ENCODE assay signal across 7 mouse cellular contexts in genomic region chr8:123137645-123138077, GRCm38 (mm10). TPM values are rescaled to one million over a fixed set of nuclear protein-coding genes. Genes with fewer than 3 reads are reported as not detected.
A peak's percentile ranks its signal among the peaks of the same experiment; 100 is the strongest.
DNase-seq lines count a peak whose midpoint lies in the region; ATAC-seq and TF ChIP-seq lines count a peak whose summit lies in the region.

No protein-coding gene starts in this region.

- peak; percentile 87 for DNase-seq in layer of hippocampus, adult 9-11 months
- peak; percentile 79 for DNase-seq in midbrain, postnatal 0 days (ENCODE audit: low spot score)
- no peak for DNase-seq in thymus, postnatal 25 days

- H3K27me3 ChIP-seq in neural tube, embryonic 12.5 days (replicated peaks), result 0 out of 2 replicates have a peak, but pooled peaks cover 4% of the 10 kb centered on the region
- H3K27me3 ChIP-seq in neural tube, embryonic 15.5 days (replicated peaks), result no peaks in the 10 kb centered on the region
- H3K27me3 ChIP-seq in embryonic facial prominence, embryonic 15.5 days, result no peaks in the 10 kb centered on the region
- no peaks in the 10 kb centered on the region for H3K27me3 ChIP-seq in heart, embryonic 15.5 days
- H3K27me3 ChIP-seq in midbrain, postnatal 0 days (ENCODE audit: insufficient read depth, low read length), result no peaks in the 10 kb centered on the region

- H3K9me3 ChIP-seq in neural tube, embryonic 12.5 days, result 0 out of 2 replicates have a peak, but pooled peaks cover 3% of the 10 kb centered on the region
- H3K9me3 ChIP-seq in neural tube, embryonic 15.5 days (replicated peaks), result no peaks in the 10 kb centered on the region
- H3K9me3 ChIP-seq in embryonic facial prominence, embryonic 15.5 days (replicated peaks), result no peaks in the 10 kb centered on the region
- H3K9me3 ChIP-seq in heart, embryonic 15.5 days (replicated peaks), result no peaks in the 10 kb centered on the region
- no peaks in the 10 kb centered on the region for H3K9me3 ChIP-seq in midbrain, postnatal 0 days (ENCODE audit: low read length)

- no peak overlapping the region for H3K4me3 ChIP-seq in neural tube, embryonic 12.5 days
- H3K4me3 ChIP-seq in neural tube, embryonic 15.5 days (replicated peaks), result no peak overlapping the region
- H3K4me3 ChIP-seq in embryonic facial prominence, embryonic 15.5 days (replicated peaks), result no peak overlapping the region
- H3K4me3 ChIP-seq in heart, embryonic 15.5 days, result no peak overlapping the region
- H3K4me3 ChIP-seq in midbrain, postnatal 0 days (ENCODE audit: low read depth, low read length), result no peak overlapping the region

- peaks cover 24% of the 10 kb centered on the region for H3K4me1 ChIP-seq in neural tube, embryonic 12.5 days
- H3K4me1 ChIP-seq in neural tube, embryonic 15.5 days, result peaks cover 27% of the 10 kb centered on the region
- peaks cover 62% of the 10 kb centered on the region for H3K4me1 ChIP-seq in embryonic facial prominence, embryonic 15.5 days
- H3K4me1 ChIP-seq in heart, embryonic 15.5 days (replicated peaks), result peaks cover 29% of the 10 kb centered on the region
- peaks cover 11% of the 10 kb centered on the region; the same call in 1 of the 2 replicates for H3K4me1 ChIP-seq in midbrain, postnatal 0 days (ENCODE audit: insufficient read depth, low read length)

- H3K27ac ChIP-seq in neural tube, embryonic 12.5 days, result no peak overlapping the region
- no peak overlapping the region; the same call in 1 of the 2 replicates for H3K27ac ChIP-seq in neural tube, embryonic 15.5 days (replicated peaks)
- peak overlapping the region; percentile 94 for H3K27ac ChIP-seq in embryonic facial prominence, embryonic 15.5 days (replicated peaks)
- peak overlapping the region; percentile 44 for H3K27ac ChIP-seq in heart, embryonic 15.5 days
- H3K27ac ChIP-seq in midbrain, postnatal 0 days (ENCODE audit: low read depth, low read length), result no peak overlapping the region

- H3K36me3 ChIP-seq in neural tube, embryonic 12.5 days, result no peaks in the 10 kb centered on the region
- no peaks in the 10 kb centered on the region for H3K36me3 ChIP-seq in neural tube, embryonic 15.5 days
- H3K36me3 ChIP-seq in embryonic facial prominence, embryonic 15.5 days, result no peaks in the 10 kb centered on the region
- H3K36me3 ChIP-seq in heart, embryonic 15.5 days, result no peaks in the 10 kb centered on the region
- H3K36me3 ChIP-seq in midbrain, postnatal 0 days (ENCODE audit: insufficient read depth, low read length), result no peaks in the 10 kb centered on the region

- no peak for TF ChIP-seq CTCF in midbrain, postnatal 0 days (IDR thresholded peaks at IDR 0.05)

- H3K9ac ChIP-seq in neural tube, embryonic 12.5 days, result no peak overlapping the region
- H3K9ac ChIP-seq in neural tube, embryonic 15.5 days (replicated peaks), result no peak overlapping the region
- H3K9ac ChIP-seq in embryonic facial prominence, embryonic 15.5 days, result peak overlapping the region; percentile 2; the same call in 1 of the 2 replicates
- no peak overlapping the region for H3K9ac ChIP-seq in heart, embryonic 15.5 days
- H3K9ac ChIP-seq in midbrain, postnatal 0 days (replicated peaks; ENCODE audit: low read length, poor library complexity, severe bottlenecking), result 0 out of 2 replicates have a peak overlapping the region, but pooled peaks have one; percentile 8

- no peak overlapping the region for H3K4me2 ChIP-seq in neural tube, embryonic 12.5 days (replicated peaks)
- H3K4me2 ChIP-seq in neural tube, embryonic 15.5 days, result no peak overlapping the region
- H3K4me2 ChIP-seq in embryonic facial prominence, embryonic 15.5 days (replicated peaks), result no peak overlapping the region
- H3K4me2 ChIP-seq in heart, embryonic 15.5 days, result no peak overlapping the region; the same call in 1 of the 2 replicates
- H3K4me2 ChIP-seq in midbrain, postnatal 0 days (ENCODE audit: low read depth, low read length, poor library complexity, severe bottlenecking), result no peak overlapping the region

- ATAC-seq in neural tube, embryonic 12.5 days (ENCODE audit: low FRiP score, low read depth), result peak; percentile 74
- ATAC-seq in neural tube, embryonic 15.5 days (ENCODE audit: low FRiP score), result no peak; the same call in 1 of the 2 replicates
- peak; percentile 88 for ATAC-seq in embryonic facial prominence, embryonic 15.5 days (ENCODE audit: insufficient number of reproducible peaks, low FRiP score, low TSS enrichment, low read depth)
- ATAC-seq in heart, embryonic 15.5 days (replicated peaks; ENCODE audit: insufficient number of reproducible peaks, insufficient read depth, low FRiP score, low read depth), result peak; percentile 79
- ATAC-seq in midbrain, postnatal 0 days (ENCODE audit: low FRiP score), result peak; percentile 43; the same call in 1 of the 2 replicates

- WGBS in neural tube, embryonic 12.5 days, result 11% methylated on average over 2 of the region's 2 CpGs
- WGBS in neural tube, embryonic 15.5 days, result 0% methylated on average over 2 of the region's 2 CpGs
- 3% methylated on average over 2 of the region's 2 CpGs for WGBS in embryonic facial prominence, embryonic 15.5 days
- WGBS in heart, embryonic 15.5 days, result 9% methylated on average over 2 of the region's 2 CpGs
- WGBS in midbrain, postnatal 0 days, result 14% methylated on average over 2 of the region's 2 CpGs

RNA-seq across cellular contexts. Expression of gene Sult5a1, which starts 20.5 kb away (rescaled TPM):
- 3.5 and 4.0 TPM in 2 replicates for polyA plus RNA-seq in neural tube, embryonic 12.5 days (2016; fragmentation: Nextera tagmentation; extraction: Ambion mirVana)
- polyA plus RNA-seq in neural tube, embryonic 15.5 days (2015; fragmentation: Nextera tagmentation; extraction: Ambion mirVana), result 2.2 and 3.4 TPM in 2 replicates
- polyA plus RNA-seq in embryonic facial prominence, embryonic 15.5 days (2015; fragmentation: Nextera tagmentation; extraction: Ambion mirVana), result 47.8 and 50.7 TPM in 2 replicates
- polyA plus RNA-seq in heart, embryonic 15.5 days (2015; fragmentation: Nextera tagmentation; extraction: Ambion mirVana), result 4.6 and 7.5 TPM in 2 replicates
- total RNA-seq in midbrain, postnatal 0 days (2014; rRNA removed), result 0.80 and 2.8 TPM in 2 replicates
- polyA plus RNA-seq in midbrain, postnatal 0 days (2015; fragmentation: Nextera tagmentation; extraction: Ambion mirVana), result 1.1 and 2.2 TPM in 2 replicates

RNA-seq across cellular contexts. Expression of gene Cpne7, which starts 20.5 kb away (rescaled TPM):
- 0.17 and 0.18 TPM in 2 replicates for polyA plus RNA-seq in neural tube, embryonic 12.5 days (2016; fragmentation: Nextera tagmentation; extraction: Ambion mirVana)
- polyA plus RNA-seq in neural tube, embryonic 15.5 days (2015; fragmentation: Nextera tagmentation; extraction: Ambion mirVana), result 3.7 and 4.7 TPM in 2 replicates
- polyA plus RNA-seq in embryonic facial prominence, embryonic 15.5 days (2015; fragmentation: Nextera tagmentation; extraction: Ambion mirVana), result 6.5 and 6.9 TPM in 2 replicates
- polyA plus RNA-seq in heart, embryonic 15.5 days (2015; fragmentation: Nextera tagmentation; extraction: Ambion mirVana), result 0.18 and 0.25 TPM in 2 replicates
- total RNA-seq in midbrain, postnatal 0 days (2014; rRNA removed), result 29.2 and 33.0 TPM in 2 replicates
- 28.0 and 29.1 TPM in 2 replicates for polyA plus RNA-seq in midbrain, postnatal 0 days (2015; fragmentation: Nextera tagmentation; extraction: Ambion mirVana)

RNA-seq across cellular contexts. Expression of gene Rpl13, which starts 35.5 kb away (rescaled TPM):
- 922 and 973 TPM in 2 replicates for polyA plus RNA-seq in neural tube, embryonic 12.5 days (2016; fragmentation: Nextera tagmentation; extraction: Ambion mirVana)
- 659 and 826 TPM in 2 replicates for polyA plus RNA-seq in neural tube, embryonic 15.5 days (2015; fragmentation: Nextera tagmentation; extraction: Ambion mirVana)
- polyA plus RNA-seq in embryonic facial prominence, embryonic 15.5 days (2015; fragmentation: Nextera tagmentation; extraction: Ambion mirVana), result 1,311 and 1,540 TPM in 2 replicates
- polyA plus RNA-seq in heart, embryonic 15.5 days (2015; fragmentation: Nextera tagmentation; extraction: Ambion mirVana), result 802 and 841 TPM in 2 replicates
- total RNA-seq in midbrain, postnatal 0 days (2014; rRNA removed), result 2,117 and 2,785 TPM in 2 replicates
- 801 and 821 TPM in 2 replicates for polyA plus RNA-seq in midbrain, postnatal 0 days (2015; fragmentation: Nextera tagmentation; extraction: Ambion mirVana)

RNA-seq across cellular contexts. Expression of gene Dpep1, which starts 48.4 kb away (rescaled TPM):
- 0.33 and 0.37 TPM in 2 replicates for polyA plus RNA-seq in neural tube, embryonic 12.5 days (2016; fragmentation: Nextera tagmentation; extraction: Ambion mirVana)
- 0.41 and 1.1 TPM in 2 replicates for polyA plus RNA-seq in neural tube, embryonic 15.5 days (2015; fragmentation: Nextera tagmentation; extraction: Ambion mirVana)
- polyA plus RNA-seq in embryonic facial prominence, embryonic 15.5 days (2015; fragmentation: Nextera tagmentation; extraction: Ambion mirVana), result 14.3 and 18.6 TPM in 2 replicates
- polyA plus RNA-seq in heart, embryonic 15.5 days (2015; fragmentation: Nextera tagmentation; extraction: Ambion mirVana), result 5.9 and 7.1 TPM in 2 replicates
- 0.38 and 0.60 TPM in 2 replicates for total RNA-seq in midbrain, postnatal 0 days (2014; rRNA removed)
- polyA plus RNA-seq in midbrain, postnatal 0 days (2015; fragmentation: Nextera tagmentation; extraction: Ambion mirVana), result 0.11 and 0.33 TPM in 2 replicates

Comparison
In these comparisons a context has a peak if more than half of its experiments do, and no peak if none do; other contexts are left out.
1. H3K27ac ChIP-seq: peak in embryonic facial prominence, embryonic 15.5 days (single experiment) and heart, embryonic 15.5 days (single experiment); none in neural tube, embryonic 12.5 days (single experiment), neural tube, embryonic 15.5 days (single experiment) and midbrain, postnatal 0 days (single experiment).
2. H3K9ac ChIP-seq: peak in embryonic facial prominence, embryonic 15.5 days (single experiment) and midbrain, postnatal 0 days (single experiment); none in neural tube, embryonic 12.5 days (single experiment), neural tube, embryonic 15.5 days (single experiment) and heart, embryonic 15.5 days (single experiment).